Mouse (Mus musculus) kidney, postnatal 36 days (tissue): ENCODE measurements around the gene Pabpc5.
A peak's percentile ranks its signal among the peaks of the same experiment; 100 is the strongest.

Source experiments
- DNase-seq, 2 experiments: peaks; one replicate each; pipeline ENCODE4 v3.0.0; 2021 to 2022; ENCODE audit warnings: mixed read lengths in 2 of 2

Pabpc5 gene

DNA sequence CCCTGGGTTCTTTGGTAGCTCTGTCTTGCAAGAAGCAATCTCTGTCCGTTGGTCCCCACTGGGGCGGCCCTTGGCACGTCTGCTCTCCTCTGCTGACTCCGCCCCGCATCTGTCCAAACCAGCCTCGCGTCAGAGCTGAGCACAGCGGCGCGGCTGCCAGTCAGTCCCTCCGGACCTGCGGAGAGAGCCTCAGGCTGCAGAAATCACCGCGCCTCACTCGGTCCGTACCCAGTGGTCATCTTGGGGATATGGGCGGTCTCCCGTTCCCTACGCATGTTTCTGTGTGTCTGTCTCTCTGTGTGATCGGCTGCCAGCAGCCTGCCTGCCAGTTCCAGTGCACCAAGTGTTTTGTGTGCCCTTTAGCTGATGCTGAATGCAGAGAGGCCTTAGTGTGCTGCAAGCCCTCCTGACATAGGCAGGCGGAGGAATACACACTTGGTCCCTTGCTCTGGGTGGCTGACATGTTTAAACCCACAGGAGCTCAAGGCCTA lies at the start of gene Pabpc5:
Gene Pabpc5, plus strand, starts transcription at position 116 of the 491 bp plus-strand sequence.
- peak; percentile 7 to 42 for DNase-seq

DNA sequence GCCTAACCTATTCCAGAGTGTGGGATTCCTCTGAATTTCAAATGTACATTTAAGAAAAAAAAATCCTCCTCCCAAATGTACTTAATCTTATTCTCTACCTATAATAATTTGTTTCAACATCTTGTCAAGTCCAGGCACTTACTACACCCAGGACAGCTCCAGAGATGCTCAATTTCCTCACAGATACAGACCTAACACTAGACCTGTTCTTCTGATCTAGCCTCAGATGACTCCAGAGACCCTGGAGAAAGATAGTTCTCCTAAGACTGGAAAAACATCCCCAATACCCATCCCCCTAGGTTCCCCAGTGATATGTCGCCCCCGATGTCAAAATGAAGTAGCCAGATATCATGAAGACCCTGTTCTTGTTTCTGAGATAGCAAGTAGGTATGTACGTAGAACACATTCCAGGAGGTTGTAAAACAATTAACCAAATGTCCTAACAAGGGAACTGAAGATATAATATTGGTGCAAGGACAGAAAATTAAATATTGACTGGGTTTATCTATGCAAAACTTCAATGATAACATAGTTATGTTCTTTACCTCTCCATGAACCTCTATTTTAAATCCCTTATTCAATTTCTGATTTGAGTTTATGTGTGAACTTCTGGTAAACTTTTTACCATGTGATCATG lies 39.9 kb upstream of the Pabpc5 start:
- no peak for DNase-seq

DNA sequence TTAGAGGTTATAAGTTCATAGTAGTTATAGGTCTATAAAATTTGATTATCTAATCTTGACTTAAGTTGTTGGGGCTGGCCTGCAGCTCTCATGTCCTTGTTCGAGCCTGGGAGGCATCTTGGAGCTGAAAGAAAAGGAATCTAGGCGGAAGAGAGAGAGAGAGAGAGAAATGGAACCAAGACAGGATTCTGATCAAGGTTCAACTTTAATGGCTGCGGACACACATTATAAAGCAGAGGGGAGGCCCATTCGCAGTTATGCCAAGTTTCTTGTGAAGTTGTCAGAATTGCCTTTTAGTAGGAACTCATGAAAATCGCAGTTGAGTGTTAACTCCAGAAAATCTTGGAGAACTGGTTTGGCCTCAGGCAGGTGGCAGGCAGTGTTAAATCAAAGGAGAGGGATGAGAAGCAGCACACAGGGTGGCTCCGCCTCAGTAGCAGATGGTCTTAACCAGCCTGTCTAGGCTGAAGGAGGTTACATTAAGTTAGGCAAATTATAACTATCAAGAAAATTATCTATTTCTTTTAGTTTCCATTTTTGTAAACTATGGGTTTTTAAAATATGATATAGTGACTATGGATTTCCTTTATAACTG lies 38.6 kb upstream of the Pabpc5 start:
- DNase-seq = no peak

GRCm38 (mm10) chrX:119927852-119928251 lies 856 bp downstream of the Pabpc5 start:
- no peak for DNase-seq
